Mouse (Mus musculus) heart, embryonic 13.5 days (tissue): ENCODE results near the gene Strn4. TPM values are rescaled to one million over a fixed set of nuclear protein-coding genes. Genes with fewer than 3 reads are reported as not detected.

ENCODE experiments used
- ATAC-seq: fragments of 200-750 bp; cut with Nextera tagmentation; 2 replicates; pipeline ENCODE4 v1.8.0; 2017; ENCODE audit warnings: moderate TSS enrichment; ENCODE audit not compliant: insufficient number of reproducible peaks, low FRiP score, low TSS enrichment; ENCODE audit errors: extremely low read depth
- H3K27ac ChIP-seq: fragments of 300-500 bp; sonication (generic); replicated peaks from 2 replicates; pipeline ENCODE4 v1.5.1; 2015; ENCODE audit warnings: moderate library complexity, mild to moderate bottlenecking, inconsistent platforms
- H3K27me3 ChIP-seq: fragments of 300-500 bp; sonication (generic); replicated peaks from 2 replicates; pipeline ENCODE4 v1.6.1; 2015; ENCODE audit warnings: mild to moderate bottlenecking, inconsistent platforms
- H3K36me3 ChIP-seq: fragments of 300-500 bp; sonication (generic); 2 replicates; pipeline ENCODE4 v1.6.1; 2015; ENCODE audit warnings: mild to moderate bottlenecking, inconsistent platforms
- H3K4me1 ChIP-seq: fragments of 300-500 bp; sonication (generic); 2 replicates; pipeline ENCODE4 v1.6.1; 2015; ENCODE audit warnings: inconsistent platforms
- H3K4me2 ChIP-seq: fragments of 300-500 bp; sonication (generic); 2 replicates; pipeline ENCODE4 v1.6.1; 2015; ENCODE audit warnings: inconsistent platforms, mild to moderate bottlenecking, moderate library complexity
- H3K4me3 ChIP-seq: fragments of 300-500 bp; sonication (generic); 2 replicates; pipeline ENCODE4 v1.5.1; 2015; ENCODE audit warnings: moderate library complexity, mild to moderate bottlenecking, inconsistent platforms
- H3K9ac ChIP-seq: fragments of 300-500 bp; sonication (generic); 2 replicates; pipeline ENCODE4 v1.6.1; 2015; ENCODE audit warnings: inconsistent platforms, mild to moderate bottlenecking, moderate library complexity
- H3K9me3 ChIP-seq: fragments of 300-500 bp; sonication (generic); 2 replicates; pipeline ENCODE4 v1.6.1; 2016; ENCODE audit warnings: inconsistent platforms
- WGBS: fragments of 180-500 bp; shearing (Covaris S2); methylation state at CpG from one replicate; pipeline ENCODE4 v1.1.7; 2015; ENCODE audit warnings: mixed read lengths; 5-methylcytosine and 5-hydroxymethylcytosine counted together
- polyA plus RNA-seq: library from polyadenylated mRNA; unstranded; fragments of >200 nt; fragmentation: Nextera tagmentation; extraction: Ambion mirVana; gene quantifications from 2 replicates; pipeline ENCODE4 v1.2.1, GENCODE M21; 2015

Strn4 gene
- polyA plus RNA-seq, 1 experiment from 2014 or later = 81.1 TPM

DNA sequence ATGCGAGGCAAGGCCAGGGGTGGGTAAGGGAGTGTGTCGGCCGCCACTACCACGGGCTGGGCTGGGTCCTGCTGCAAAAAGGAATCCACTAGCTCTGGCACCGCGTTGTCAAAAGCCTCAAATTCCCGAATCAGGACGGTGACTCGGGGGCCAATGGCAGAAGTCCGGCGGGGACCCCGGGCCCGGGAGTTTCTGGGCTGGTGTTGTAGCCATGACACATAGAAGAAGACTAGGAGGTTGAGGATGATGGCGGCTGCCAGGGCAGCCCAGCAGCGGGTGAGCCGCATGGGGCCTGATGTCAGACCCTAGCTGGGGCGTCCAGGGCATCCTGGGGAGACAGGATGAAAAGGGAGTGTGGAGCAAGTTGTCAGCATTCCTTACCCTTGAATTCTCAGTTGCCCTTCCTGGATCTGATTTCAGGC is 4.0 kb upstream of the Strn4 start:
- Histone ChIP-seq H3K36me3 (peaks cover 68% of the 10 kb centered on the region), H3K4me2 (peak overlapping the region; percentile 86), H3K4me3 (peak overlapping the region; percentile 53), H3K27ac (no peak overlapping the region), H3K27me3 (peaks cover 31% of the 10 kb centered on the region), H3K9me3 (no peaks in the 10 kb centered on the region), H3K4me1 (peaks cover 26% of the 10 kb centered on the region), H3K9ac (peak overlapping the region; percentile 77)
- WGBS = 14% methylated on average over 17 of the region's 17 CpGs
- no peak for ATAC-seq

DNA sequence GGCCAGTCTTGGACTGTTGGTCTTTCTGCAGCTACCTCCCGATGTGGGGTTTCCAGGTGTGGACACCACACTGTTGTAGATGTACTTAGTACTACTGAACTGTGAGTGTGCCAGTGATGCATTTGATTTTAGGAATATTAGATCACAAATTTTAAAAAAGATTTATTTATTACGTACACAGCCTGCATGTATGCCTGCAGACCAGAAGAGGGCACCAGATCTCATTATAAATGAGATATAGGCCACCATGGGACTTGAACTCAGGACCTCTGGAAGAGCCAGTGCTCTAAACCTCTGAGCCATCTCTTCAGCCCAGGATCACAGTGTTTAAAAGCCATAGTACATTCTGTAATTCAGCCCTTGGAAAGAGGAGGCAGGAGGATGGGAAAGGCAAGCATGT is 3.2 kb upstream of the Strn4 start:
- H3K27ac ChIP-seq = no peak overlapping the region
- no peak overlapping the region for H3K9ac ChIP-seq
- peaks cover 31% of the 10 kb centered on the region for H3K27me3 ChIP-seq
- H3K36me3 ChIP-seq = peaks cover 59% of the 10 kb centered on the region
- H3K9me3 ChIP-seq = no peaks in the 10 kb centered on the region
- H3K4me3 ChIP-seq = no peak overlapping the region
- H3K4me1 ChIP-seq = peaks cover 32% of the 10 kb centered on the region
- WGBS = 78% methylated on average over 2 of the region's 2 CpGs
- no peak overlapping the region for H3K4me2 ChIP-seq
- no peak for ATAC-seq

DNA sequence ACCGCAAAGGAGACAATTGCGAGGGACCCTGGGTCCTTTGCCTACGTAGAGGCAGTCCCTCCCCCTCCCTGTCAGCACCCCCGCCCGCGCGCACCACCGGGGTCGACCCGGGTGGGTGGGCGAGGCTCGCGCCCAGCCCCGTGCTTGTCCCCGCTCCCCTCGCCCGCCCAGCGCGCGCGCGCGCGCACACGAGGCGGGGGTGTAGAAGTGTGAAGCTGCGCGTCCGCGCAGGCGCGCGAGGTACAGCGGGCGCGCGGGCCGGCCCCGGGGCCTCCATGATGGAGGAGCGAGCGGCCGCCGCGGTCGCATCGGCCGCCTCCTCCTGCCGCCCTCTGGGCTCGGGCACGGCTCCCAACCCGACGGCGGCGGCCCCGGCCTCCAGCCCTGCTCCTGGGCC is 387 bp downstream of the Strn4 start:
- H3K9me3 ChIP-seq = no peaks in the 10 kb centered on the region
- H3K36me3 ChIP-seq = peaks cover 27% of the 10 kb centered on the region
- peak overlapping the region; percentile 97 for H3K4me2 ChIP-seq
- peak overlapping the region; percentile 98 for H3K4me3 ChIP-seq
- peak overlapping the region; percentile 96 for H3K27ac ChIP-seq
- peak overlapping the region; percentile 99 for H3K9ac ChIP-seq
- H3K27me3 ChIP-seq = peaks cover 22% of the 10 kb centered on the region
- ATAC-seq = peak; percentile 72
- WGBS = 0% methylated on average over 16 of the region's 55 CpGs
- H3K4me1 ChIP-seq = peaks cover 61% of the 10 kb centered on the region

DNA sequence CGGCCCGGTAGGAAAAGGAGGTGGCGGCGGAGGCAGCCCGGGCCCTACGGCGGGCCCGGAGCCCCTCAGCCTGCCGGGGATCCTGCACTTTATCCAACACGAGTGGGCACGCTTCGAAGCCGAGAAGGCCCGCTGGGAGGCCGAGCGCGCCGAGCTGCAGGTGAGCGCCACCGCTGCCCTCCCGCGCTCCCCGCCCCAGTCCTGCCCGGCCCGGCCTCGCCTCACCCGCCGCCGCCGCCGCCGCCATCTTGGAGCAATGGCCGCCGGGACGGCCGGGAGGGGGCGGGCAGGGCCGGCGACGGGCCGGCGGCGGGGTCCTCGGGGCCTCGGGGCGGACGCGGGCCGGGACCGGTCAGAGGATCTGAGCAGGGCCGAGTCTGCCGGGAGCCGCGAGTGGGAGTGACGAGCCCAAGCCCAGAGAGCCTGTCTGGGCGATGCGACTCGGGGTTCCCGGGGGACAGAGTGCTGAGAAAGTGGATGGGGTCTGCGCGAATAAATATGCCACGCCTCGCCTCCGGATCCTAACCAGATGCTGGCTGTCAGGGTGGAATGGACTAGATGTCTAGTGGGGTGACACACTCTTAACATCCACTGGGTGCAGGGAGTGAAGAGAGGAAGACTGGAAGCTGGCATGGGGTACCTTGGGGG is 910 bp downstream of the Strn4 start, which contains the start of gene Fkrp:
Gene Fkrp, minus strand, starts transcription at position 258 of the 648 bp plus-strand sequence.
- Histone ChIP-seq H3K27ac (peak within 1 kb of the TSS; percentile 96), H3K9me3 (no peaks in the 10 kb centered on the region), H3K4me1 (peaks cover 61% of the 10 kb centered on the region), H3K27me3 (peaks cover 17% of the 10 kb centered on the region), H3K9ac (peak within 1 kb of the TSS; percentile 99), H3K4me2 (peak within 1 kb of the TSS; percentile 97), H3K4me3 (peak within 1 kb of the TSS; percentile 98), H3K36me3 (peaks cover 26% of the 10 kb centered on the region)
- WGBS = under 1% methylated on average over 60 of the region's 64 CpGs
- ATAC-seq = peak; percentile 65; the same call in 1 of the 2 replicates

DNA sequence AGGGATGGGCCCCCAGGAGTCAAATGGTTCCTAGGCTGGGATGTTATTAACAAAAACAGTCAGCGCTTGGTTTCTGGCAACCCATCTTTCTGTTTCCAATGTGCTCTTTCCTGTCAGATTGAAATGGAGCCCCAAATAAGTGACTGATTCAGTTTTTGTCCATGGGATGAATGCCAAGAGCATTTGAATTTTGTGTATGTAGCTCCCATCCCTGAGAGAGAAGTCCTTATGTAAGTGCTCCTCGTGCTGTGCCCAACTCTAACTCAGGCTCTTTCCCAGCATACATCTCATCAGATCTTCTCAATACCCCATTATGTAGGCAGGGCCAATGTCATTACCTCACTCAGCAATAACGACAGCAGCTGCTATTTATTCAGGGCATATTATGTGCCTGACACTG is 2.0 kb downstream of the Strn4 start:
- H3K27ac ChIP-seq = peak overlapping the region; percentile 96; the same call in 1 of the 2 replicates
- H3K9ac ChIP-seq = peak overlapping the region; percentile 99
- H3K4me2 ChIP-seq = peak overlapping the region; percentile 97
- WGBS = 57% methylated on average over 3 of the region's 3 CpGs
- ATAC-seq = no peak
- H3K9me3 ChIP-seq = no peaks in the 10 kb centered on the region
- peaks cover 6% of the 10 kb centered on the region; the same call in 1 of the 2 replicates for H3K27me3 ChIP-seq
- peak overlapping the region; percentile 98 for H3K4me3 ChIP-seq
- peaks cover 26% of the 10 kb centered on the region for H3K36me3 ChIP-seq
- H3K4me1 ChIP-seq = peaks cover 69% of the 10 kb centered on the region

DNA sequence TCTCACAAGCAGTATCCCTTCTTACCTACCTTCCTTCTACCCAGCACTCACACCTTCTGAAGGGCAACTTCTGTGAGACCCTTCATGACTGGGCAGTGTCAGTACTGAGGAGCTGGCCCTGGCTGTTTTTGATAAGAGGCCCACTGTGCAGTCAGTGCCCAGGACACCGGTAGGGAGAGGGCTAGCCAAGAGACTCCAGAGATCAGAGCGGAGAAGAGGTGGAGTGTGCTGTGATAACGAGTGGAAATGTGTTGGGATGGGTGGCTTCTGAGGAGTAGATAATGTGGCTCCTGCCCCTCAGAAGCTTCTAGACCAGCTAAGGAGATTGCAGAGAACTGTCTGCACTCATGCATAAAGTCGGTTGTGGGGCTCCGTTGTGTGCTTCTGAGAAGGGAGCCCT is 4.1 kb downstream of the Strn4 start:
- no peaks in the 10 kb centered on the region for H3K27me3 ChIP-seq
- peaks cover 24% of the 10 kb centered on the region for H3K36me3 ChIP-seq
- no peak for ATAC-seq
- no peak overlapping the region for H3K4me3 ChIP-seq
- H3K9me3 ChIP-seq = no peaks in the 10 kb centered on the region
- no peak overlapping the region for H3K27ac ChIP-seq
- peaks cover 86% of the 10 kb centered on the region for H3K4me1 ChIP-seq
- peak overlapping the region; percentile 28; the same call in 1 of the 2 replicates for H3K9ac ChIP-seq
- 31% methylated on average over 5 of the region's 5 CpGs for WGBS
- H3K4me2 ChIP-seq = peak overlapping the region; percentile 1; the same call in 1 of the 2 replicates

DNA sequence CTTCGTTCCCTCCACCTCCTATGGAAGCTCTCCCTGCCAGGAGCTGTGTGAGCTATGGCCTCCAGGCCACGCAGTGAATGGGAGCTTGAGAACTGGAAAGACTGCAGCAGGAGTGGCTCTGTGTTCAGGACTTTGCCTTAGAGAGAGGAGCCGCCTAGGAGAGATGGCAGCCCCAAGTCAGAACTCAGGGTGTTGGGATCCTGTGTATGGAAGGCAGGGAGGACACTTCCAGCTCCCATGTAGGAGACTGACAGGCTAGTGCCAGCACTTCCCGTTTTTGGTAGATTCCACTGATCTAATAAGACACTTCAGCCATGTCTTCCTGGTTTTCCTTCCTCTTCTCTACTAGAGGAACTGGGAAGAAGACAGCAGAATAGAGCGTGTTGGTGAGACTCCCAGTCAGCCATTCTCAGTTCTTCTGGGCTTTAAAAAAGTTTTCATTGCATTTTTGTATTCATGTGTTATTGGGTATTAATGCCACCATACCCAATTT is 4.6 kb downstream of the Strn4 start:
- H3K4me2 ChIP-seq = 0 out of 2 replicates have a peak overlapping the region, but pooled peaks have one; percentile 1
- no peak overlapping the region for H3K4me3 ChIP-seq
- WGBS = 55% methylated on average over 5 of the region's 5 CpGs
- no peak for ATAC-seq
- H3K27me3 ChIP-seq = no peaks in the 10 kb centered on the region
- H3K9me3 ChIP-seq = no peaks in the 10 kb centered on the region
- H3K9ac ChIP-seq = peak overlapping the region; percentile 28; the same call in 1 of the 2 replicates
- no peak overlapping the region for H3K27ac ChIP-seq
- peaks cover 27% of the 10 kb centered on the region for H3K36me3 ChIP-seq
- H3K4me1 ChIP-seq = peaks cover 82% of the 10 kb centered on the region

DNA sequence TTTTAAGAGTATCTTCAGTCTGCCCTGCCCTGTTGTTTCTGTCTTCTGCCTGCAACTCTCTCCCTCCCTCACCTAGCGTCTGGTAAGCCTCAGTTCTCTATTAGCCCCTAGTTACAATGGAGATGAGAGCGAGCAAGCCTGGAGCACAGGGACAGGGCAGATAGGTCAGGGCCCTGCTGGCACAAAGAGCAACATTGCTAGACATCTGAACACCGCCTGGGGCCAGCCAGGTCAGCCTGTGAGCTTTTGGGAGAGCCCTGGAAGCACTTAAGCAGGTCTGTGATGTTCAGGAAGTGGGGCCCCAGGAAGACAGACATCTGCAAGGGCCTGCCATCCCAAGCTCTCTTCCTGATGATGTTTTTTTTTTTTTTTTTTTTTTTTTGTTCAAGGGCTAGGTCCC is 5.4 kb downstream of the Strn4 start:
- Histone ChIP-seq H3K9ac (peak overlapping the region; percentile 28; the same call in 1 of the 2 replicates), H3K9me3 (no peaks in the 10 kb centered on the region), H3K27me3 (no peaks in the 10 kb centered on the region), H3K36me3 (peaks cover 35% of the 10 kb centered on the region), H3K4me2 (peak overlapping the region; percentile 21; the same call in 1 of the 2 replicates), H3K27ac (peak overlapping the region; percentile 36), H3K4me1 (peaks cover 82% of the 10 kb centered on the region), H3K4me3 (no peak overlapping the region)
- no peak for ATAC-seq
- 28% methylated on average over 3 of the region's 3 CpGs for WGBS

DNA sequence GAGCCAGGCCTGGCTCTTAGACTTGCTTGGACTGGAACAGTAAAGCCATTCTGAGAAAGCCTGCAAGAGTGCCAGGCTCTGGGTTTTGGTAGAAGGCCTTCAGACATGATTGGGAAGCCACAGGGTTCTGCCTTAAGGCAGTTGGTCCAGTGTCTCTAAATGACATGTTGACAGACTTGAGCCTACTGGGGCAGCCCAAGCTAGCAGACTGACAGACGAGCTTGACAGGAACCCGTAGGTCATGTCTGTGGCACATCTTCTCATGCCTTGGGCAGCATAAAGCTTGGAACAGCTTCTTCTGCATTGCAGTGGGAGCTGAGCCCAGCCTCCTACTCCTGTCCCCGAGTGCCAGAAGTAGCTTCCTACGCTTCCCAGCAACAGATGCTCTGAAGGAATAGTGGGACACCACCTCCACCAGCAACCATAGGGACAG is 6.0 kb downstream of the Strn4 start:
- no peak overlapping the region for H3K4me3 ChIP-seq
- 0 out of 2 replicates have a peak overlapping the region, but pooled peaks have one; percentile 24 for H3K9ac ChIP-seq

DNA sequence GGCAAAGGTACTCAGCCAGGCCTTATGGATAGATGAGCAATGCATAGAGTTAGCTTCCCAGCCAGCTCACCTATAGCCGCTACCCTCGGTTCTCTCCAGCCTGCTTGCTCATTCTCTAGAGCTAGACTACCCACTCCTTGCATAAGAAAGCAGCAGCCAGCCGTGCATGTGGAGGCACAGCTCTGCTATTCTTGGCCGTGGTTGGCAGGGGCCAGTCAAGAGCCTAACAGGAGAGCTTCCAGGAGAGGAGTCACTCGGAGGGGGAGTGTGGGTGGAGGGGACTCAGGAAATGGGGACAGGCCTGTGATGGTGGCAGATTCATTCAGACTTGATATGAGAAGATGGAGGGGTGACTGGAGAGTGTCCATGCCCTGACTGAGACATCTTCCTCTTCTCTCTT is 8.0 kb downstream of the Strn4 start:
- Histone ChIP-seq H3K4me2 (no peak overlapping the region), H3K36me3 (peaks cover 61% of the 10 kb centered on the region), H3K27me3 (no peaks in the 10 kb centered on the region), H3K4me1 (peaks cover 75% of the 10 kb centered on the region), H3K4me3 (no peak overlapping the region), H3K9ac (peak overlapping the region; percentile 20; the same call in 1 of the 2 replicates), H3K27ac (peak overlapping the region; percentile 48), H3K9me3 (no peaks in the 10 kb centered on the region)
- ATAC-seq = peak; percentile 21; the same call in 1 of the 2 replicates
- WGBS = 35% methylated on average over 5 of the region's 5 CpGs

More for the DNA sequence above, 6.0 kb downstream of the Strn4 start:
- no peak for ATAC-seq
- Histone ChIP-seq H3K4me2 (no peak overlapping the region), H3K36me3 (peaks cover 41% of the 10 kb centered on the region), H3K27me3 (no peaks in the 10 kb centered on the region), H3K4me1 (peaks cover 88% of the 10 kb centered on the region), H3K9me3 (no peaks in the 10 kb centered on the region), H3K27ac (no peak overlapping the region)
- 69% methylated on average over 4 of the region's 4 CpGs for WGBS

DNA sequence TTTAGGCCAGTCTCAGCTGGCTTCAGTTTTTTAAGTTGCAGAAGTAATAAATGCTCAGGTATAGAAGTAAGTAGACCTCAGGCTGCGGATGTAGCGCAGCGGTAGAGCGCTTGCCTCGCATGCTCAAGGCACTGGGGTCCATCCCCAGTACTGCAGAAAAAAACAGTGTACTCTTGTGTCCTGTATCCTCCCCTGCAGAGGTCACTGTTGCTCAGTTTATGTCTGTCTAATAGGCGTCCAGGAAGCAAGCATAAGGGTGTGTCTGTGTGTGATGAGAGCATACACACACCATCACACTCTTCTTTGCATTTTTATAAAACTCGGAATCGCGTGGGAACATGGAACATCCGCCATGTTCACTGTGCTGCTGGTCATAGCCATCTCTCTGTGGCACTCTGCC is 10.1 kb downstream of the Strn4 start:
- Histone ChIP-seq H3K36me3 (peaks cover 82% of the 10 kb centered on the region), H3K4me1 (peaks cover 55% of the 10 kb centered on the region), H3K9me3 (no peaks in the 10 kb centered on the region), H3K4me2 (no peak overlapping the region), H3K4me3 (no peak overlapping the region), H3K27ac (no peak overlapping the region), H3K27me3 (no peaks in the 10 kb centered on the region), H3K9ac (no peak overlapping the region)
- ATAC-seq = no peak
- 82% methylated on average over 10 of the region's 10 CpGs for WGBS
